Mouse (Mus musculus) E14TG2a.4 (cell line): ENCODE measurements around the gene Aire.

Experiments
- CTCF ChIP-seq: conservative IDR thresholded peaks from 2 replicates; pipeline ENCODE4 v1.5.1; 2014; ENCODE audit warnings: low read length
- POU5F1 ChIP-seq: IDR thresholded peaks from 2 replicates; pipeline ENCODE4 v1.6.1; 2014; ENCODE audit warnings: low read length, borderline replicate concordance

DNA sequence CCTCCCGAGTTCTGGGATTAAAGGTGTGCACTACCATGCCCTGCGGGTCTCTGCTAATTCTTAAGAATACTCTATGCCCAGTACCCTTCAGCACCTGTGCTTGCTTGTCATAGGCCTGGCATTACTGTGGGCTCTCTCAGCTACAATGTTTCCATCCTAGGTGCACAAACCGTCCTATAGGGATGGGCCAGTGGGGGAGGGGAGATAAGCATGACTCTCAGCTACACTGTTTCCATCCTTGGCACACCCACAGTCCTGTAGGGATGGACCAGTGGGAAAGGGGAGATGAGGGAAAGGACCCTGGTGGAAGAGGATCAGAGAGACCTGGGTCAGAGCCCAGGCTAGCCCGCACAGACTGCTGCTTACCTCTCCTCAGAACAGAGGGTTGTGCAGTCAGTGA lies 6.3 kb downstream of the Aire start:
- TF ChIP-seq CTCF (no peak), POU5F1 (no peak)
